Mouse (Mus musculus) neural tube, embryonic 15.5 days (tissue): ENCODE data around the gene Tagln2. TPM values are rescaled to one million over a fixed set of nuclear protein-coding genes. Genes with fewer than 3 reads are reported as not detected.

Experiments
- ATAC-seq: fragments of 200-750 bp; cut with Nextera tagmentation; 2 replicates; pipeline ENCODE4 v1.8.0; 2017; ENCODE audit warnings: mild to moderate bottlenecking, moderate TSS enrichment, moderate library complexity; ENCODE audit not compliant: low FRiP score
- H3K27ac ChIP-seq: fragments of 300-500 bp; sonication (generic); replicated peaks from 2 replicates; pipeline ENCODE4 v1.5.1; 2015; ENCODE audit warnings: mild to moderate bottlenecking, inconsistent platforms
- H3K27me3 ChIP-seq: fragments of 300-500 bp; sonication (generic); replicated peaks from 2 replicates; pipeline ENCODE4 v1.6.1; 2015; ENCODE audit warnings: inconsistent platforms
- H3K36me3 ChIP-seq: fragments of 300-500 bp; sonication (generic); 2 replicates; pipeline ENCODE4 v1.6.1; 2015; ENCODE audit warnings: inconsistent platforms
- H3K4me1 ChIP-seq: fragments of 300-500 bp; sonication (generic); 2 replicates; pipeline ENCODE4 v1.6.1; 2015; ENCODE audit warnings: inconsistent platforms
- H3K4me2 ChIP-seq: fragments of 300-500 bp; sonication (generic); 2 replicates; pipeline ENCODE4 v1.6.1; 2015; ENCODE audit warnings: inconsistent platforms, mild to moderate bottlenecking, moderate library complexity
- H3K4me3 ChIP-seq: fragments of 300-500 bp; sonication (generic); replicated peaks from 2 replicates; pipeline ENCODE4 v1.5.1; 2015; ENCODE audit warnings: mild to moderate bottlenecking, inconsistent platforms
- H3K9ac ChIP-seq: fragments of 300-500 bp; sonication (generic); replicated peaks from 2 replicates; pipeline ENCODE4 v1.6.1; 2015; ENCODE audit warnings: mild to moderate bottlenecking, inconsistent platforms
- H3K9me3 ChIP-seq: fragments of 300-500 bp; sonication (generic); replicated peaks from 2 replicates; pipeline ENCODE4 v1.6.1; 2016; ENCODE audit warnings: inconsistent platforms
- WGBS: fragments of 180-500 bp; shearing (Covaris S2); methylation state at CpG from one replicate; pipeline ENCODE4 v1.1.7; 2015; ENCODE audit warnings: mixed read lengths; 5-methylcytosine and 5-hydroxymethylcytosine counted together
- polyA plus RNA-seq: library from polyadenylated mRNA; unstranded; fragments of >200 nt; fragmentation: Nextera tagmentation; extraction: Ambion mirVana; gene quantifications from 2 replicates; pipeline ENCODE4 v1.2.1, GENCODE M21; 2015

The Tagln2 gene
- polyA plus RNA-seq, 1 experiment from 2014 or later: 140 TPM

DNA sequence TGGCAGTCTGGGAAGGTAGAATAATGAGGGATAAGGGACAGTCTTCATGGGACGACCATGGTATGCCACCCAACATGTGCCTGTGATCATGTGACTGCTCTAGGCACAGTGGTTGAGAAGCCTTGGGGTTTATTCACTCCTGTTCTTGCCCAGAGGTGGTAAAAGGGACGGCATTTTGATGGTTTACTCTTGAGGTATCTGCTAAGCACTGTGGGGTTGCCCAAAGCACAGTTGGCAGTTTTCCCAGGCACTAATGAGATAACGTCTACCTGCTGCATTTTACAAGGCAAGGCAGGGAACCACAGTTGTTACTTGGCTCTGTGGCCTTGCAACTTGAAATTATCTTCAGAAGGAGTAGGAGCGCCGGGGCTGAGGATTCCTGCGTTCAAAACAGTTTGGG is 40.0 kb downstream of the Tagln2 start:
- H3K27me3 ChIP-seq: 0 out of 2 replicates have a peak, but pooled peaks cover 3% of the 10 kb centered on the region
- no peak overlapping the region for H3K4me2 ChIP-seq
- peaks cover 19% of the 10 kb centered on the region for H3K4me1 ChIP-seq
- no peaks in the 10 kb centered on the region; the same call in 1 of the 2 replicates for H3K9me3 ChIP-seq
- WGBS: 54% methylated on average over 6 of the region's 6 CpGs
- H3K4me3 ChIP-seq: no peak overlapping the region
- H3K9ac ChIP-seq: no peak overlapping the region
- no peaks in the 10 kb centered on the region for H3K36me3 ChIP-seq
- 0 out of 2 replicates have a peak, but pooled peaks have one; percentile 33 for ATAC-seq
- H3K27ac ChIP-seq: peak overlapping the region; percentile 51; the same call in 1 of the 2 replicates

DNA sequence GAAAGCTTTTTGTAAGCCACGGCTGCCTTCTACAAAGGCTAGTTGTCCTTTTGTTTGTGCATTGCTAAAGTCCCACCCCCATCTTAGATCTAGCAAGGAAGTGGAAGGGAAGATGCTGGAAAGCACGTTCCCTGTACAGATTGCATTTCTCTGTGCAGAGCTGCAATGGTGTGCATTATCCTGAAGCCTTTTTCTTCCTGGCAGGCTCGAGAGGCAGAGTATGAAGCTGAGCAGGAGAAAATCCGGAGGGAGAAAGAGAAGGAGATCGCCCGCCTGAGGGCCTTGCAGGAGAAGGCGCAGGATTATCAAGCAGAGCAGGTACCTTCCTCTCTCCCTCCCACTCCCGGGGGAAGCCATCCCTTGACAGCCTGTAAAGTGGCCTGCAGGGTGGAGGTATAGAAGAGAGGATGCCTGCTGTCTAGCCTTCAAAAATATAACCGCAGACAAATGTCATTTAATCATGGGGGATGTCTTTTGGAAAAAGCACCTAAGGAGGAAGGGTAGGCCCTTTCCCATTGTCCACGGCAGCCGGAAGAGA is 40.5 kb downstream of the Tagln2 start:
- H3K4me1 ChIP-seq: peaks cover 14% of the 10 kb centered on the region
- H3K4me2 ChIP-seq: no peak overlapping the region
- no peak overlapping the region for H3K9ac ChIP-seq
- H3K36me3 ChIP-seq: no peaks in the 10 kb centered on the region
- ATAC-seq: peak; percentile 18; the same call in 1 of the 2 replicates
- WGBS: 53% methylated on average over 11 of the region's 11 CpGs
- peak overlapping the region; percentile 51; the same call in 1 of the 2 replicates for H3K27ac ChIP-seq
- H3K4me3 ChIP-seq: no peak overlapping the region
- no peaks in the 10 kb centered on the region; the same call in 1 of the 2 replicates for H3K9me3 ChIP-seq
- 0 out of 2 replicates have a peak, but pooled peaks cover 3% of the 10 kb centered on the region for H3K27me3 ChIP-seq

DNA sequence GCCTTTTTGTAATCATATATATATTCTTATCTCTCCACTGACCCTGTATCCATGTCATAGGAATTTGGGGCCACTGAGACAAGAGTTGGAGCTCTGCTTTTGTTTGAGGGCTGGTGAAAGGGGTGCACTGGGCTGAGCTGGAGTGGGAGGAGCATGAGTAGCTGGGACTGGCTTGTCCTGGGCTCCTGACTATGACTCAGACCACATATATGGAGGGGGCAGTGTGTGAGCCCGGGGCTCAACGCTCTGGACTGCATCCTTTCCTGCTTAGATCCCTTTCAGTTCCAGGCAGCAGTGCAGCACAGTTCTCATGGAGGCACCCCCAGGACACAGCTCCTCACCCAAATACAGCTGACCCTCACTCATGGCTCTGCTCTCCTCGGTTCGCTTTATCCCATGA is 46.2 kb downstream of the Tagln2 start:
- H3K27ac ChIP-seq: no peak overlapping the region
- no peaks in the 10 kb centered on the region for H3K27me3 ChIP-seq
- no peaks in the 10 kb centered on the region for H3K9me3 ChIP-seq
- no peak overlapping the region for H3K9ac ChIP-seq
- H3K4me1 ChIP-seq: peaks cover 17% of the 10 kb centered on the region
- WGBS: 91% methylated on average over 4 of the region's 4 CpGs
- H3K4me3 ChIP-seq: no peak overlapping the region
- H3K4me2 ChIP-seq: no peak overlapping the region
- no peak for ATAC-seq
- no peaks in the 10 kb centered on the region for H3K36me3 ChIP-seq

DNA sequence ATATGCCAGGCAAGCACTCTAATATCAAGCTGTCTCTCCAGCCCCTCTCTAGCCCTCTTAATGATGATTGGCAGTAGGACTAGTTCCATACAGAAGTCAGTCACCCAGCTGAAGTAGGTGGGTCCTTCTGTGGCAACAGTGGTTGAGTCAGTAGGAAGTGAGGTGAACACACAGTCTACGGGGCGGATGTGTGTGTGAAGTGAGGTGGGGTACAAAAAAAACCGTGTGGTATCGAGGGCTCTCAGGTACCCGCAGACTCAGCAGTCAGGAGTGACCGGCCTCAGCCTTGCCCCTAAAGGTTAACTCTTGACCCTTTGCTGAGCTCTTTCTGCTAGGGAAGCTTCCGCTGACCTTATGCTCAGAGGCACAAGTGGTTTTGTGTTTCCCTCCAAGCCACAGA is 48.7 kb downstream of the Tagln2 start:
- no peak for ATAC-seq
- 66% methylated on average over 7 of the region's 7 CpGs for WGBS

DNA sequence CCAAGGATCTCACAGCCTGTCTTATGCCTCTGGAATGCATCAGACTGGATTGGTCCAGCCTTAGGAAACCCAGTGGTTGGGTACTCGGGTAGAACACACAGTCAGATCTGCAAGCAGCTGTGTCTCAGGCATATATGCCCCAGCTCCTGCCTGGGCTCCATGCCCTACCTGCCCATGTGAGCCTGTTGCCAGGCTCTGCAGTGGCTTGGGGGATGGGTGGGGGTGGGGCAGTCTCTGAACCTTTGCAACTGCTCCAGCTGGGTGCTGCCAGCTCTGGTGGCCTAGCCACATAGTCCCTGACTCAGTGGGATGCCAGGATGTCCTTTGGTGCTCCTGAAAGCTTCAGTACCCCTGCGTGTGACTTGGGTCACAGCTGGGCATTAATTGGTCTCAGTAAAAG is 49.5 kb downstream of the Tagln2 start:
- Histone ChIP-seq H3K9ac (no peak overlapping the region), H3K4me1 (peaks cover 23% of the 10 kb centered on the region), H3K4me2 (peak overlapping the region; percentile 60), H3K36me3 (no peaks in the 10 kb centered on the region), H3K27me3 (no peaks in the 10 kb centered on the region), H3K27ac (no peak overlapping the region), H3K4me3 (no peak overlapping the region), H3K9me3 (no peaks in the 10 kb centered on the region)
- WGBS: 11% methylated on average over 2 of the region's 2 CpGs
- peak; percentile 19; the same call in 1 of the 2 replicates for ATAC-seq

More for the DNA sequence above, 48.7 kb downstream of the Tagln2 start:
- no peak overlapping the region for H3K27ac ChIP-seq
- no peaks in the 10 kb centered on the region for H3K36me3 ChIP-seq
- H3K27me3 ChIP-seq: no peaks in the 10 kb centered on the region
- H3K9me3 ChIP-seq: no peaks in the 10 kb centered on the region
- no peak overlapping the region for H3K9ac ChIP-seq
- H3K4me1 ChIP-seq: peaks cover 23% of the 10 kb centered on the region
- H3K4me3 ChIP-seq: no peak overlapping the region
- no peak overlapping the region for H3K4me2 ChIP-seq

DNA sequence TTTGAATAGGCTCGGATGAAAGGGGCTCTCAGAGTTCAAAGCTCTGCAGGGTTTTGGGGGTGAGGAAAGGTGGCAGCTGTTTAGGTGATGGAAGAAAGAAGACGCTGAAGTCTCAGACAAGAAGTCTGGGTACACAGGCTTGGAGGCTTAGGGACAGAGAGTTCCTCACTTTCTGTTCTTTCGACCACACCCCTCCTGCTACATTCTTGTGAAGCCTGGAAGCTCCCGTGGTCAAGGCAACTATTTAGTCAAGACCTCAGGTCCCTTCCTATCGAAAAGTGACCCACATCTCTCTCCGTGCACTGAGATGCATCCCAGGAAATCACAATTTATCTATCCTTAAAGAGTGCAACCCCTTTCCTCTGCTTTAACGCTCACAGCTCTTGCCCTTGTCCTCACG is 49.9 kb downstream of the Tagln2 start:
- Histone ChIP-seq H3K4me1 (peaks cover 23% of the 10 kb centered on the region), H3K4me2 (peak overlapping the region; percentile 60), H3K36me3 (no peaks in the 10 kb centered on the region), H3K4me3 (peak overlapping the region; percentile 40), H3K27me3 (no peaks in the 10 kb centered on the region), H3K9me3 (no peaks in the 10 kb centered on the region), H3K27ac (peak overlapping the region; percentile 58; the same call in 1 of the 2 replicates), H3K9ac (peak overlapping the region; percentile 40; the same call in 1 of the 2 replicates)
- WGBS: 6% methylated on average over 8 of the region's 8 CpGs
- ATAC-seq: peak; percentile 1; the same call in 1 of the 2 replicates

DNA sequence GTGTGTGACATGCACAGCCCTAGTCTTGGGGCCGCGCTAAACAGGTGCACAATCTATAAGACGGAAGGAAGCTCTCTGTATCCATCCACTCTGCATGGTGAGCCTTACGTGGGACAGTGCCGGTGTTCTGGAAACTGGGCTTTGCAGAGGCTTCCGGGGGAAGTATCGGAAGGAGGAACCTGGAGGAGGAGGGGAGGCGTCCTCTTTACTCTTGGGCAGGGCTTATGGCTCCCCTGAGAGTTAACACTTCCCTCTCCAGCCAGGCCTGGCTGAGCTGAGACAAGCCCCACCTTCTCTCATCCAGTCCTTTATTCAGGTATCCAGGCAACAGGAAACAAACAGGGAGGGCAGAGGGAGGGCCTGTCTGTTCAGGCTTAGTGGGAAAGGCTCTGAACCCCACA is 50.7 kb downstream of the Tagln2 start:
- Histone ChIP-seq H3K9me3 (no peaks in the 10 kb centered on the region), H3K4me1 (peaks cover 23% of the 10 kb centered on the region), H3K4me2 (peak overlapping the region; percentile 60), H3K27me3 (no peaks in the 10 kb centered on the region), H3K27ac (peak overlapping the region; percentile 58), H3K4me3 (peak overlapping the region; percentile 40), H3K9ac (peak overlapping the region; percentile 40), H3K36me3 (no peaks in the 10 kb centered on the region)
- ATAC-seq: peak; percentile 82
- 2% methylated on average over 8 of the region's 8 CpGs for WGBS

DNA sequence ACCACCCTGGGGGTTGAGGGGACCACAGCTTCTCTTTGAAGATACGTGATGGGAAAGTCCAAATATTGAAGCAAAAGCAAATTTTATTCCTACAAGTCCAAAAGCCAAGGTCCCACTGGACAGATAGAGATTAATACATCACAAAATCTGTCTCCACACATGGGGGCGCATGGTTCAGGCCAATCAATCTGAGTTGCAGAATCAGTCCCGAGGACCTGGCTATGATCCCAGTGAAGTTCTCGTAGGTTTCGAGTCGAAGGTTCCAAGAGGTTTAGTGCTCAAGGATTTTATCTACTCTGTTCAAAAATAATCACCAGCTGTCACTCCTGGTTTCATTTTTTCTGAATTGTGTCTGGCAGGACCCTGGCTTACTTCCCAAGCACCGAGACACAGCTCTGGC is 51.2 kb downstream of the Tagln2 start:
- Histone ChIP-seq H3K4me2 (peak overlapping the region; percentile 60), H3K27ac (peak overlapping the region; percentile 28; the same call in 1 of the 2 replicates), H3K36me3 (no peaks in the 10 kb centered on the region), H3K4me1 (peaks cover 23% of the 10 kb centered on the region), H3K9ac (no peak overlapping the region), H3K4me3 (peak overlapping the region; percentile 40), H3K27me3 (no peaks in the 10 kb centered on the region), H3K9me3 (no peaks in the 10 kb centered on the region)
- 43% methylated on average over 7 of the region's 7 CpGs for WGBS
- ATAC-seq: no peak

DNA sequence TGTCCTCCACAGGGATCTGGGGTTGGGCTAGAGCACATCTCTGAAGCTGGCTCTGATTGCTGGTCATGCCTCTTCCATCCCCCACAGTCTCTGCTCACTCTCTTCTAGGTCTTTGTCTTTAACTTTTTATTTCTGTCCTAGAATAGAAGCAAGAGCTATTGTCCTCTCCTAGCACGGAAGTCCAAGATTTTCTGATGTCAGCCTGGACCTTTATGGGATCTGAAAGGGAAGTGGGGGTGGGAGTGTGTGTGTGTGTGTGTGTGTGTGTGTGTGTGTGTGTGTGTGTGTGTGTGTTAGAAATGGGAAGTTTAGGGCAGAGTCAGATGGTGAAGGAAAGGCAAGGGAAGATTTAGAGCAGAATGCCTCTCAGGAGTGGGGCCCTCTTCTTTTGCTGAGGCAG is 52.8 kb downstream of the Tagln2 start:
- Histone ChIP-seq H3K27me3 (0 out of 2 replicates have a peak, but pooled peaks cover 2% of the 10 kb centered on the region), H3K4me2 (no peak overlapping the region), H3K4me3 (no peak overlapping the region), H3K9me3 (no peaks in the 10 kb centered on the region), H3K4me1 (peaks cover 23% of the 10 kb centered on the region), H3K27ac (no peak overlapping the region), H3K9ac (no peak overlapping the region), H3K36me3 (no peaks in the 10 kb centered on the region)
- ATAC-seq: no peak
- 39% methylated on average over 1 of the region's 1 CpGs for WGBS

DNA sequence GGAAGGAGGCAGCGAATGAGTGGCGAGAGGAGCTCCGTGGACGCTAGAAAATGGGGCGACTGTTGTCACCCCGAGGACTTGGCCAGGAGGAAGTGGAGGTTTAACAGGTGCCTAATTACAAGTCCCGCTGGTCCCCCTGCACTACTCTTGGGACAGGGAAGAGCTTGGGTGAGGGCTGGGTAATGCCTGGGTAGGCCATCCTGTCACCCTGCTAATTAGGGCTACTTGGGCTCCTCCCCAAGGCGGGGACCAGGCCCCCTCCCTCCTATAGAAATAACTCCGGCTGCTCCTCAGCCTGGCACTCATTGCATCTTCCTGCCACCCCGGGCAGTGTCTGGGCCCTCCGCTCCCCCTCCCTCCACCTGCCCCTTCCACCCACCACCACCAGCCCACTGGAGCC is 55.8 kb downstream of the Tagln2 start, which contains the start of gene Vsig8:
TSS of gene Vsig8 (plus strand) at position 301 of the 400 bp plus-strand sequence.
- peaks cover 2% of the 10 kb centered on the region; the same call in 1 of the 2 replicates for H3K27me3 ChIP-seq
- H3K9ac ChIP-seq: no peak within 1 kb of the TSS
- no peak within 1 kb of the TSS for H3K4me3 ChIP-seq
- no peak for ATAC-seq
- no peak within 1 kb of the TSS for H3K27ac ChIP-seq
- H3K9me3 ChIP-seq: no peaks in the 10 kb centered on the region
- WGBS: 73% methylated on average over 11 of the region's 11 CpGs
- H3K4me1 ChIP-seq: peaks cover 10% of the 10 kb centered on the region
- H3K4me2 ChIP-seq: no peak within 1 kb of the TSS
- H3K36me3 ChIP-seq: no peaks in the 10 kb centered on the region
